Comparison of ENCODE assay signal across 8 mouse cellular contexts in genomic region chr10:83819266-83819949, GRCm38 (mm10).
A peak's percentile ranks its signal among the peaks of the same experiment; 100 is the strongest.
DNase-seq lines count a peak whose midpoint lies in the region; ATAC-seq and TF ChIP-seq lines count a peak whose summit lies in the region.

No protein-coding gene starts in this region.

- peaks cover 2 to 16% of the 10 kb centered on the region in 2 experiments; a peak in 2 of 4 replicates for H3K4me1 ChIP-seq in CH12.LX (ENCODE audit: control insufficient read depth in 1 of 2, insufficient read depth in 2 of 2)
- H3K4me1 ChIP-seq in forebrain, embryonic 10.5 days: peaks cover 21% of the 10 kb centered on the region
- peaks cover 6% of the 10 kb centered on the region; the same call in 1 of the 2 replicates for H3K4me1 ChIP-seq in heart, embryonic 12.5 days (replicated peaks)
- H3K4me1 ChIP-seq in kidney, postnatal 0 days (replicated peaks; ENCODE audit: insufficient read depth, low read length): no peaks in the 10 kb centered on the region
- peaks cover 8% of the 10 kb centered on the region; the same call in 1 of the 2 replicates for H3K4me1 ChIP-seq in limb, embryonic 15.5 days
- H3K4me1 ChIP-seq in neural tube, embryonic 12.5 days: no peaks in the 10 kb centered on the region

- H3K79me2 ChIP-seq in CH12.LX (replicated peaks; ENCODE audit: control insufficient read depth, extremely low read depth, insufficient read depth, poor library complexity, severe bottlenecking): no peaks in the 10 kb centered on the region

- WGBS in forebrain, embryonic 10.5 days: 14% methylated on average over 13 of the region's 13 CpGs
- 11% methylated on average over 13 of the region's 13 CpGs for WGBS in heart, embryonic 12.5 days
- 11% methylated on average over 13 of the region's 13 CpGs for WGBS in kidney, postnatal 0 days
- WGBS in limb, embryonic 15.5 days: 14% methylated on average over 13 of the region's 13 CpGs
- 10% methylated on average over 13 of the region's 13 CpGs for WGBS in neural tube, embryonic 12.5 days

- peak; percentile 98 for TF ChIP-seq RAD21 in CH12.LX (IDR thresholded peaks at IDR 0.05; ENCODE audit: low read depth, low read length)

- peak; percentile 78 for DNase-seq in CH12.LX (ENCODE audit: extremely low read depth)
- DNase-seq in brain, embryonic 14.5 days (ENCODE audit: low read depth): peak; percentile 95
- peak; percentile 68 for DNase-seq in forebrain, embryonic 10.5 days (ENCODE audit: extremely low spot score, low spot score)
- DNase-seq in kidney, postnatal 0 days (ENCODE audit: low spot score): peak; percentile 92
- DNase-seq in telencephalon, adult 2 months (ENCODE audit: low read depth, low spot score): peak; percentile 75

- no peak overlapping the region for H3K9ac ChIP-seq in CH12.LX (ENCODE audit: insufficient read depth, low read depth)
- no peak overlapping the region for H3K9ac ChIP-seq in heart, embryonic 12.5 days
- no peak overlapping the region for H3K9ac ChIP-seq in kidney, postnatal 0 days (ENCODE audit: low read depth, low read length)
- H3K9ac ChIP-seq in limb, embryonic 15.5 days: no peak overlapping the region
- no peak overlapping the region for H3K9ac ChIP-seq in neural tube, embryonic 12.5 days

- no peak overlapping the region for H3K4me3 ChIP-seq in CH12.LX (replicated peaks in 1 of 3; ENCODE audit: low read depth in 2 of 3, low read length in 2 of 3, poor library complexity in 1 of 3)
- peak overlapping the region; percentile 26; the same call in 1 of the 2 replicates for H3K4me3 ChIP-seq in forebrain, embryonic 10.5 days
- peak overlapping the region; percentile 15; the same call in 1 of the 2 replicates for H3K4me3 ChIP-seq in heart, embryonic 12.5 days
- no peak overlapping the region for H3K4me3 ChIP-seq in kidney, postnatal 0 days (replicated peaks; ENCODE audit: low read depth, low read length)
- H3K4me3 ChIP-seq in limb, embryonic 15.5 days: no peak overlapping the region
- no peak overlapping the region for H3K4me3 ChIP-seq in neural tube, embryonic 12.5 days

- no peak for ATAC-seq in heart, embryonic 12.5 days (ENCODE audit: insufficient number of reproducible peaks, low FRiP score)
- ATAC-seq in kidney, postnatal 0 days (replicated peaks; ENCODE audit: low FRiP score, low read depth): no peak
- ATAC-seq in limb, embryonic 15.5 days (ENCODE audit: insufficient number of reproducible peaks, low FRiP score, low TSS enrichment, low read depth): no peak
- peak; percentile 71; the same call in 1 of the 2 replicates for ATAC-seq in neural tube, embryonic 12.5 days (ENCODE audit: low FRiP score, low read depth)

- no peaks in the 10 kb centered on the region for H3K27me3 ChIP-seq in CH12.LX (replicated peaks)
- H3K27me3 ChIP-seq in forebrain, embryonic 10.5 days (ENCODE audit: poor library complexity, severe bottlenecking): peaks cover 20% of the 10 kb centered on the region
- H3K27me3 ChIP-seq in heart, embryonic 12.5 days (replicated peaks): no peaks in the 10 kb centered on the region
- H3K27me3 ChIP-seq in kidney, postnatal 0 days (ENCODE audit: insufficient read depth, low read length): no peaks in the 10 kb centered on the region
- H3K27me3 ChIP-seq in limb, embryonic 15.5 days: no peaks in the 10 kb centered on the region
- H3K27me3 ChIP-seq in neural tube, embryonic 12.5 days (replicated peaks): no peaks in the 10 kb centered on the region

- no peaks in the 10 kb centered on the region for H3K9me3 ChIP-seq in CH12.LX (replicated peaks; ENCODE audit: low read length)
- no peaks in the 10 kb centered on the region; the same call in 1 of the 2 replicates for H3K9me3 ChIP-seq in forebrain, embryonic 10.5 days
- H3K9me3 ChIP-seq in heart, embryonic 12.5 days (replicated peaks): no peaks in the 10 kb centered on the region
- H3K9me3 ChIP-seq in kidney, postnatal 0 days (replicated peaks; ENCODE audit: low read length): no peaks in the 10 kb centered on the region
- no peaks in the 10 kb centered on the region for H3K9me3 ChIP-seq in limb, embryonic 15.5 days
- no peaks in the 10 kb centered on the region for H3K9me3 ChIP-seq in neural tube, embryonic 12.5 days

- TF ChIP-seq CTCF in CH12.LX (conservative IDR thresholded peaks at IDR 0.05 in 1 of 2, IDR thresholded peaks at IDR 0.05 in 1 of 2; ENCODE audit: low read depth in 2 of 2, low read length in 2 of 2): peak; percentile 64 to 90
- TF ChIP-seq CTCF in brain, embryonic 14.5 days (IDR thresholded peaks at IDR 0.05; ENCODE audit: borderline replicate concordance, extremely low read depth, insufficient read depth, insufficient read length): peak; percentile 81; the same call in 1 of the 2 replicates
- TF ChIP-seq CTCF in kidney, postnatal 0 days (IDR thresholded peaks at IDR 0.05; ENCODE audit: low read depth): peak; percentile 87

- no peak overlapping the region for H3K27ac ChIP-seq in CH12.LX (ENCODE audit: insufficient read depth, low read depth)
- 0 out of 2 replicates have a peak overlapping the region, but pooled peaks have one; percentile 58 for H3K27ac ChIP-seq in forebrain, embryonic 10.5 days
- no peak overlapping the region for H3K27ac ChIP-seq in heart, embryonic 12.5 days (ENCODE audit: poor library complexity, severe bottlenecking)
- H3K27ac ChIP-seq in kidney, postnatal 0 days: no peak overlapping the region
- no peak overlapping the region for H3K27ac ChIP-seq in limb, embryonic 15.5 days
- H3K27ac ChIP-seq in neural tube, embryonic 12.5 days: no peak overlapping the region

- TF ChIP-seq POLR2A in CH12.LX (IDR thresholded peaks at IDR 0.05; ENCODE audit: low read depth, low read length): no peak
- TF ChIP-seq POLR2A in brain, embryonic 14.5 days (IDR thresholded peaks at IDR 0.05; ENCODE audit: borderline replicate concordance, extremely low read depth, insufficient read depth, insufficient read length, poor library complexity, severe bottlenecking): no peak

- no peaks in the 10 kb centered on the region for H3K36me3 ChIP-seq in CH12.LX (replicated peaks in 1 of 2; ENCODE audit: control insufficient read depth in 1 of 2, insufficient read depth in 1 of 2, low read length in 1 of 2)
- H3K36me3 ChIP-seq in forebrain, embryonic 10.5 days (replicated peaks): no peaks in the 10 kb centered on the region
- H3K36me3 ChIP-seq in heart, embryonic 12.5 days: no peaks in the 10 kb centered on the region
- no peaks in the 10 kb centered on the region for H3K36me3 ChIP-seq in kidney, postnatal 0 days (ENCODE audit: insufficient read depth, low read length)
- H3K36me3 ChIP-seq in limb, embryonic 15.5 days: no peaks in the 10 kb centered on the region
- H3K36me3 ChIP-seq in neural tube, embryonic 12.5 days: no peaks in the 10 kb centered on the region

- no peak for TF ChIP-seq EP300 in CH12.LX (IDR thresholded peaks at IDR 0.05; ENCODE audit: low read length)

- dilution Hi-C loops in CH12.LX (cut with MboI; ENCODE audit: extremely low pct_ligation_motif_present, extremely low pct_unique_long_range_greater_than_20kb, low sequenced_read_pairs): no loop called here

- H3K4me2 ChIP-seq in CH12.LX (ENCODE audit: insufficient read depth, low read depth, poor library complexity, severe bottlenecking): peak overlapping the region; percentile 80
- peak overlapping the region; percentile 56 for H3K4me2 ChIP-seq in heart, embryonic 12.5 days
- H3K4me2 ChIP-seq in kidney, postnatal 0 days (ENCODE audit: low read length): peak overlapping the region; percentile 27; the same call in 1 of the 2 replicates
- 0 out of 2 replicates have a peak overlapping the region, but pooled peaks have one; percentile 30 for H3K4me2 ChIP-seq in limb, embryonic 15.5 days
- H3K4me2 ChIP-seq in neural tube, embryonic 12.5 days (replicated peaks): peak overlapping the region; percentile 39; the same call in 1 of the 2 replicates

- in situ Hi-C loops in CH12.LX (cut with MboI; ENCODE audit: low pct_ligation_motif_present, low pct_unique_long_range_greater_than_20kb, low sequenced_read_pairs): no loop called here

TF ChIP-seq in CH12.LX, 34 proteins besides CTCF, POLR2A, EP300 and RAD21:
- TF ChIP-seq CHD2 (IDR thresholded peaks at IDR 0.05; ENCODE audit: low read length) (no peak), JUN (IDR thresholded peaks at IDR 0.05; ENCODE audit: insufficient read depth, low read depth, low read length) (no peak), HCFC1 (IDR thresholded peaks at IDR 0.05; ENCODE audit: low read depth, low read length) (no peak), ZNF384 (IDR thresholded peaks at IDR 0.05; ENCODE audit: low read depth, low read length) (no peak), NRF1 (IDR thresholded peaks at IDR 0.05; ENCODE audit: low read depth, low read length) (no peak), MAX (IDR thresholded peaks at IDR 0.05; ENCODE audit: low read length) (no peak), ZKSCAN1 (IDR thresholded peaks at IDR 0.05; ENCODE audit: borderline replicate concordance, low read depth, low read length) (no peak), JUND (conservative IDR thresholded peaks at IDR 0.05; ENCODE audit: low read depth, low read length) (no peak; the same call in 1 of the 2 replicates), ZC3H11A (IDR thresholded peaks at IDR 0.05; ENCODE audit: low read depth, low read length) (peak; percentile 66), RCOR1 (conservative IDR thresholded peaks at IDR 0.05; ENCODE audit: low read depth, low read length) (no peak), SMC3 (IDR thresholded peaks at IDR 0.05; ENCODE audit: low read depth, low read length) (peak; percentile 86), SIN3A (IDR thresholded peaks at IDR 0.05; ENCODE audit: low read length) (no peak), E2F4 (IDR thresholded peaks at IDR 0.05; ENCODE audit: insufficient replicate concordance, low read depth, low read length) (no peak), MYC (IDR thresholded peaks at IDR 0.05; ENCODE audit: low read depth, low read length) (no peak)

Comparison
In these comparisons a context has a peak if more than half of its experiments do, and no peak if none do; other contexts are left out.
1. H3K4me2 ChIP-seq: peak in every context shown above with its lines; median percentile 80 in CH12.LX; 56 in heart, embryonic 12.5 days; 39 in neural tube, embryonic 12.5 days; 30 in limb, embryonic 15.5 days; 27 in kidney, postnatal 0 days.
2. H3K4me3 ChIP-seq: peak in forebrain, embryonic 10.5 days (single experiment) and heart, embryonic 12.5 days (single experiment); none in CH12.LX (0 of 3), kidney, postnatal 0 days (single experiment), limb, embryonic 15.5 days (single experiment) and neural tube, embryonic 12.5 days (single experiment).
3. Peak in every context shown above with its lines, with median percentiles within 50 percentile points of each other: DNase-seq and CTCF ChIP-seq.